Mouse (Mus musculus) kidney, embryonic 14.5 days (tissue): Measurements from ENCODE around the gene Limch1. TPM values are rescaled to one million over a fixed set of nuclear protein-coding genes. Genes with fewer than 3 reads are reported as not detected.
A peak's percentile ranks its signal among the peaks of the same experiment; 100 is the strongest.

Source experiments
- ATAC-seq: fragments of 200-750 bp; cut with Nextera tagmentation; 2 replicates; pipeline ENCODE4 v1.8.0; 2017; ENCODE audit warnings: moderate number of reproducible peaks, mild to moderate bottlenecking, moderate TSS enrichment, moderate library complexity; ENCODE audit not compliant: low FRiP score, low TSS enrichment
- H3K27ac ChIP-seq: fragments of 300-500 bp; sonication (generic); 2 replicates; pipeline ENCODE4 v1.5.1; 2014; ENCODE audit warnings: low read depth, mild to moderate bottlenecking, low read length, moderate library complexity, mixed read lengths
- H3K27me3 ChIP-seq: fragments of 300-500 bp; sonication (generic); 2 replicates; pipeline ENCODE4 v1.6.1; 2014; ENCODE audit warnings: mild to moderate bottlenecking, low read length; ENCODE audit not compliant: control insufficient read depth, insufficient read depth
- H3K36me3 ChIP-seq: fragments of 300-500 bp; sonication (generic); 2 replicates; pipeline ENCODE4 v1.6.1; 2014; ENCODE audit warnings: low read length, mixed read lengths; ENCODE audit not compliant: control insufficient read depth, insufficient read depth
- H3K4me1 ChIP-seq: fragments of 300-500 bp; sonication (generic); 2 replicates; pipeline ENCODE4 v1.6.1; 2014; ENCODE audit warnings: low read length, mixed read lengths; ENCODE audit not compliant: control insufficient read depth, insufficient read depth
- H3K4me2 ChIP-seq: fragments of 300-500 bp; sonication (generic); replicated peaks from 2 replicates; pipeline ENCODE4 v1.6.1; 2014; ENCODE audit warnings: low read depth, mild to moderate bottlenecking, low read length
- H3K4me3 ChIP-seq: fragments of 300-500 bp; sonication (generic); 2 replicates; pipeline ENCODE4 v1.5.1; 2014; ENCODE audit warnings: mild to moderate bottlenecking, low read length
- H3K9ac ChIP-seq: fragments of 300-500 bp; sonication (generic); 2 replicates; pipeline ENCODE4 v1.6.1; 2014; ENCODE audit warnings: low read depth, mild to moderate bottlenecking, low read length, moderate library complexity
- H3K9me3 ChIP-seq: fragments of 300-500 bp; sonication (generic); 2 replicates; pipeline ENCODE4 v1.6.1; 2016; ENCODE audit warnings: low read length; ENCODE audit not compliant: control insufficient read depth
- WGBS: fragments of 180-500 bp; shearing (Covaris S2); extraction: QIAGEN DNeasy Blood & Tissue Kit; methylation state at CpG from one replicate; pipeline ENCODE4 v1.1.7; 2014; 5-methylcytosine and 5-hydroxymethylcytosine counted together
- polyA plus RNA-seq: library from polyadenylated mRNA; unstranded; fragments of >200 nt; fragmentation: Nextera tagmentation; extraction: Ambion mirVana; gene quantifications from 2 replicates; pipeline ENCODE4 v1.2.1, GENCODE M21; 2014

Gene Limch1
- polyA plus RNA-seq, 1 experiment from 2014 or later: 48.9 TPM

GRCm38 (mm10) chr5:66965442-66965841 lies 219.8 kb downstream of the Limch1 start:
- no peak for ATAC-seq
- Histone ChIP-seq H3K9ac (no peak overlapping the region), H3K27me3 (no peaks in the 10 kb centered on the region), H3K4me2 (no peak overlapping the region), H3K27ac (no peak overlapping the region), H3K4me3 (no peak overlapping the region), H3K36me3 (no peaks in the 10 kb centered on the region), H3K9me3 (peaks cover 2% of the 10 kb centered on the region; the same call in 1 of the 2 replicates), H3K4me1 (peaks cover 19% of the 10 kb centered on the region)
- 25% methylated on average over 6 of the region's 6 CpGs for WGBS

DNA sequence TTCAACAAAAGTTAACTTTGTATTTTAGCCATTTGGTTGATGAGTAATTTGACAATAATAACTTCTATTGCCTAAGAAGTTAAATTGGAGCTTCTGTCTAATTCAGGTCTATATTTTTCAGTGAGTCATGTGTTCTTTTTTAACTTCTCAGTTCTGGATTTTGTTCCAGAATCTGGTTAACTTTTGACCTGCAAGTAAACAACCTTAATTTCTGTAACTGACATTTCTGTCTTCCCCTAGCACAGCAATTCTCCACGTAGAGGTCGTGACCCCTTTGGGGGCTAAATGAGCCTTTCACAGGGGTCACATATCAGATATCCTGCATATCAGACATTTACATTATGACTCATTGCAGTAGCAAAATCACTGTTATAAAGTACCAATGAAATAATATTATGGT lies 221.5 kb downstream of the Limch1 start:
- ATAC-seq: no peak
- Histone ChIP-seq H3K9me3 (no peaks in the 10 kb centered on the region), H3K27me3 (no peaks in the 10 kb centered on the region), H3K4me1 (peaks cover 19% of the 10 kb centered on the region), H3K4me3 (no peak overlapping the region), H3K4me2 (no peak overlapping the region), H3K27ac (no peak overlapping the region), H3K9ac (no peak overlapping the region), H3K36me3 (no peaks in the 10 kb centered on the region)
- WGBS: 44% methylated on average over 2 of the region's 2 CpGs

- WGBS: 38% methylated on average over 4 of the region's 4 CpGs
- no peaks in the 10 kb centered on the region for H3K9me3 ChIP-seq
- H3K4me2 ChIP-seq: peak overlapping the region; percentile 38
- peaks cover 19% of the 10 kb centered on the region for H3K4me1 ChIP-seq
- H3K27me3 ChIP-seq: no peaks in the 10 kb centered on the region
- no peak overlapping the region for H3K9ac ChIP-seq
- H3K4me3 ChIP-seq: peak overlapping the region; percentile 20
- H3K27ac ChIP-seq: 0 out of 2 replicates have a peak overlapping the region, but pooled peaks have one; percentile 8
- 0 out of 2 replicates have a peak, but pooled peaks have one; percentile 41 for ATAC-seq
- no peaks in the 10 kb centered on the region for H3K36me3 ChIP-seq
These were observed 222.0 kb downstream of the Limch1 start for GRCm38 (mm10) chr5:66967646-66968045.

DNA sequence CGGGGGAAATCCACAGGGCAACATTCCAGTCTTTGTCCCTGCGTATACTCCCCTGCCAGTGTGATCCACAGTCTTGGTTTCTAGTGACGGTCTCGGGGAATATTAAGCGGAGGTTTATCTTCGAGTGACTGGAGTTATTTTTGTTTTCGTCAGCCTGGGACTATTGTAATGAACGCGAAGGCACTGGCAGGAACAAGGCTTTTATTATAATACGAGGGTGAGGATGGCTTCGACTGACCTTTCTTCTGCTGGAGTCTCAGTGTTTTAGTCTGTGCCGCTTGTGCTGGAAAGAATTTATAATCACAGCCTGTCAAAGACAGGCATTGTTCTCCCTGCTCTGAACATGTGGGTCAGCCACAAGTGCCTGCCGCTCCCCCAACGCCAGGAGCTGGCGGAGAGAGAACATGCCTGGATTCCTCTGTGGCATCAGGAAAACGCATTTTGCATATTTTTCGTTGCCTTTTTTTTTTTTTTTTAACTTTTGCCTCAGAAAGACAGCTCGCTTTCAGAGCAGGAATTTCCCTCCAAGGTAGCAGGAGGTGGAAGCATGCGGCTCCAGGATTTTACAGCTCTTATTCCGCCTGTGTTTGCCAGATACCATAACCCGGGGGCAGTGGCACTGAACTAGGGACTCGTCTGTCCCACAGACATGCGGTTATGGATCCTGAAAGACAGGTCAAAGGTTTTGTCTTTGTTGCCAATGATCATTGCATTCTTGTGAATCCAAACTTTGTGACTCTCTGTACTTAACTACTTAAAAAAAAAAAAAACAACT lies 222.6 kb downstream of the Limch1 start:
- Histone ChIP-seq H3K4me3 (peak overlapping the region; percentile 20), H3K4me1 (peaks cover 19% of the 10 kb centered on the region), H3K4me2 (peak overlapping the region; percentile 38), H3K9me3 (no peaks in the 10 kb centered on the region), H3K36me3 (no peaks in the 10 kb centered on the region), H3K27ac (peak overlapping the region; percentile 8; the same call in 1 of the 2 replicates), H3K9ac (0 out of 2 replicates have a peak overlapping the region, but pooled peaks have one; percentile 12), H3K27me3 (no peaks in the 10 kb centered on the region)
- peak; percentile 63; the same call in 1 of the 2 replicates for ATAC-seq
- WGBS: 9% methylated on average over 23 of the region's 23 CpGs

DNA sequence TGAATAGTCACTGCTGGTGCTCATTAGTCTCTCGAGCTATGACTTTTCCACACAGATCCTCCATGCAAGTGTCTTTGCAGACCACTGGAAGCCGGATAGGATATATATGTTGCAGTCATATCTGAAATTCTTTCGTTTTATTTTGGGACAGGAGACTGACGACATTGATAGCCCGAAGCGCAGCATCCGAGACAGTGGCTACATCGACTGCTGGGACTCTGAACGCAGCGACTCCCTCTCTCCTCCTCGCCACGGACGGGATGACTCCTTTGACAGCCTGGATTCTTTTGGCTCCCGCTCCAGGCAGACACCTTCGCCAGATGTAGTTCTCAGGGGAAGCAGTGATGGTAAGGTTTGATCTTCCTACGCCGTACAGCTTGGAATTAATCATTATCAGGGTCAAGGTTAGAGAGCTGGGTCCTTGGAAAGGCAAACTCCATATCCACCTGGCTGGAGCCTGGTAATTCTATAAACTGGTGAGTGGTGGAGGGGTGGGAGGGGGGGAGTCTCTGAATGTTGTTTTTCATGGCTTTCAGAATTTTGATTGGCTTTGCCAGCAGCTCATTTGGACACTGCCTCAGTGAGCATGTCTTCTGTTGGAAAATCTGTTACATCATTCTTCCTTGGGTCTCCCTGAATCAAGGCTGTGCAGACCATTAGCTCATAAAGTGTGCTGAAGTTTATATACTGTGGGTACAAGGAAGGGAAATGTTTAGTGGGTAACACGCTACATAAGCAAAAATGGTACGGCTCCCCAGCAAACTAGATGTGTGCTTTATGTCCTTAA lies 223.5 kb downstream of the Limch1 start:
- Histone ChIP-seq H3K4me1 (peaks cover 19% of the 10 kb centered on the region), H3K4me2 (peak overlapping the region; percentile 38), H3K27me3 (no peaks in the 10 kb centered on the region), H3K27ac (no peak overlapping the region), H3K36me3 (no peaks in the 10 kb centered on the region), H3K9me3 (no peaks in the 10 kb centered on the region), H3K4me3 (no peak overlapping the region), H3K9ac (0 out of 2 replicates have a peak overlapping the region, but pooled peaks have one; percentile 18)
- no peak for ATAC-seq
- WGBS: 67% methylated on average over 19 of the region's 19 CpGs

- ATAC-seq: no peak
These were observed 230.0 kb downstream of the Limch1 start for GRCm38 (mm10) chr5:66975621-66976020.

GRCm38 (mm10) chr5:66979332-66980218 lies 233.9 kb downstream of the Limch1 start:
- WGBS: 60% methylated on average over 19 of the region's 19 CpGs
- H3K4me3 ChIP-seq: no peak overlapping the region
- H3K36me3 ChIP-seq: no peaks in the 10 kb centered on the region
- no peak overlapping the region for H3K27ac ChIP-seq
- no peak overlapping the region for H3K4me2 ChIP-seq
- H3K9me3 ChIP-seq: no peaks in the 10 kb centered on the region
- no peaks in the 10 kb centered on the region for H3K27me3 ChIP-seq
- no peak for ATAC-seq
- no peaks in the 10 kb centered on the region for H3K4me1 ChIP-seq
- no peak overlapping the region for H3K9ac ChIP-seq

More at GRCm38 (mm10) chr5:66975621-66976020, 230.0 kb downstream of the Limch1 start:
- no peaks in the 10 kb centered on the region for H3K4me1 ChIP-seq
- no peak overlapping the region for H3K9ac ChIP-seq
- no peaks in the 10 kb centered on the region for H3K9me3 ChIP-seq
- H3K36me3 ChIP-seq: no peaks in the 10 kb centered on the region
- WGBS: 80% methylated on average over 8 of the region's 8 CpGs
- no peaks in the 10 kb centered on the region for H3K27me3 ChIP-seq
- no peak overlapping the region for H3K27ac ChIP-seq
- H3K4me2 ChIP-seq: no peak overlapping the region
- H3K4me3 ChIP-seq: no peak overlapping the region

GRCm38 (mm10) chr5:66980862-66981261 lies 235.2 kb downstream of the Limch1 start:
- no peaks in the 10 kb centered on the region for H3K9me3 ChIP-seq

More at GRCm38 (mm10) chr5:66980862-66981261, 235.2 kb downstream of the Limch1 start:
- Histone ChIP-seq H3K27ac (no peak overlapping the region), H3K9ac (no peak overlapping the region), H3K4me1 (no peaks in the 10 kb centered on the region), H3K4me2 (no peak overlapping the region), H3K27me3 (no peaks in the 10 kb centered on the region), H3K4me3 (no peak overlapping the region), H3K36me3 (no peaks in the 10 kb centered on the region)
- ATAC-seq: no peak
- 85% methylated on average over 4 of the region's 4 CpGs for WGBS
